Mouse (Mus musculus): ENCODE data around the gene Mpzl1. TPM values are rescaled to one million over a fixed set of nuclear protein-coding genes. Genes with fewer than 3 reads are reported as not detected.

Mpzl1 gene
- polyA plus RNA-seq, 1 experiment from 2014 or later, result 129 TPM

DNA sequence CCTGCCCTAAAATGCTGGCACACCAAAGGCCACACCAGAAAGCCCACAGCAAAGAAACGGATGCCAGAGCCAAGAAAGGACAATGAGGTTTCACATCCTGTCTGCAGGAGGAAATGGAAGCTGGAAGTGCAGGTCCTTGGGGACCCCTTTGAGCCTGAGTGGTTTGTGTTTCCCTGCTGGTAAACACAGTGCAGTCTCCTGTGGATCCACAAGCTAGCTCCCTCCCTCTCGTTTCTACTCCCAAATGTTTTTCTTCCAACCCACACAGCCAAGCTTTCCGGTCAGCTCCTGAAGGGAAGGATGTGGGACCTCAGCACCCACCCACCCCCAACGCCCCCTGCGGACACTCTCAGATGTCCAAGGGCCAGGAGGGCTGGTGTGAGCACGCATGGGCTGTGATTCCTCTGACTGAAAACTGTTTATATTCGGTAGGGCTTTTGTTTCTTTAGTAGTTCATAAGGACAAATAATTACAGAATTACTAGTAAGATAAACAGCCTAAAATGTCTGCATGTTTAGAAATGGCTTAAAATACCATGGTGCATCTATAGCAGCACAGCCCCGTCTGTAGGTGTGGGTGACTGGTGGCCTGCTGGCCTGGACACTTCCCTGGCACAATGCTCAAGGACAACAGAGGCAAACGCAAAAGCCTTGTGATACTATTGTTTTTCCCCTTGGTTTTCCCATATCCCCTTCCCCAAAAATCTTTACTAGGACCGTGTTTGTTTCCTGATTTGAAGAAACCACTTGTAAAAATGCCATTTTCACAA, 44.9 kb downstream of the Mpzl1 start:
- ATAC-seq (replicated peaks; ENCODE audit: insufficient number of reproducible peaks, low FRiP score, low TSS enrichment), result peak; percentile 37; the same call in 1 of the 2 replicates
- no peak overlapping the region for H3K4me3 ChIP-seq (ENCODE audit: low read depth, low read length)
- H3K4me2 ChIP-seq, result no peak overlapping the region
- H3K4me1 ChIP-seq (ENCODE audit: control insufficient read depth, insufficient read depth, low read length), result peaks cover 41% of the 10 kb centered on the region
- H3K9me3 ChIP-seq (replicated peaks; ENCODE audit: control insufficient read depth, low read length), result no peaks in the 10 kb centered on the region
- H3K9ac ChIP-seq (ENCODE audit: low read depth, low read length), result no peak overlapping the region
- no peaks in the 10 kb centered on the region for H3K27me3 ChIP-seq (ENCODE audit: control insufficient read depth, insufficient read depth, low read length)
- H3K36me3 ChIP-seq (ENCODE audit: control insufficient read depth, insufficient read depth, low read length), result no peaks in the 10 kb centered on the region
- 32% methylated on average over 10 of the region's 10 CpGs for WGBS (ENCODE audit: insufficient replicate concordance)
- H3K27ac ChIP-seq (ENCODE audit: low read depth, low read length), result peak overlapping the region; percentile 73

GRCm38 (mm10) chr1:165587845-165588244, 46.5 kb downstream of the Mpzl1 start:
- H3K27ac ChIP-seq (ENCODE audit: low read depth, low read length), result peak overlapping the region; percentile 42; the same call in 1 of the 2 replicates
- H3K27me3 ChIP-seq (ENCODE audit: control insufficient read depth, insufficient read depth, low read length), result no peaks in the 10 kb centered on the region
- no peak overlapping the region for H3K4me3 ChIP-seq (ENCODE audit: low read depth, low read length)
- H3K9me3 ChIP-seq (replicated peaks; ENCODE audit: control insufficient read depth, low read length), result no peaks in the 10 kb centered on the region
- peaks cover 39% of the 10 kb centered on the region for H3K4me1 ChIP-seq (ENCODE audit: control insufficient read depth, insufficient read depth, low read length)
- H3K4me2 ChIP-seq, result no peak overlapping the region
- WGBS (ENCODE audit: insufficient replicate concordance), result 29% methylated on average over 8 of the region's 8 CpGs
- no peak for ATAC-seq (replicated peaks; ENCODE audit: insufficient number of reproducible peaks, low FRiP score, low TSS enrichment)
- H3K9ac ChIP-seq (ENCODE audit: low read depth, low read length), result no peak overlapping the region
- H3K36me3 ChIP-seq (ENCODE audit: control insufficient read depth, insufficient read depth, low read length), result no peaks in the 10 kb centered on the region

GRCm38 (mm10) chr1:165586366-165586765, 48.0 kb downstream of the Mpzl1 start:
- no peak overlapping the region for H3K4me2 ChIP-seq
- H3K9ac ChIP-seq (ENCODE audit: low read depth, low read length), result no peak overlapping the region
- no peaks in the 10 kb centered on the region for H3K36me3 ChIP-seq (ENCODE audit: control insufficient read depth, insufficient read depth, low read length)
- no peak for ATAC-seq (replicated peaks; ENCODE audit: insufficient number of reproducible peaks, low FRiP score, low TSS enrichment)
- 68% methylated on average over 1 of the region's 1 CpGs for WGBS (ENCODE audit: insufficient replicate concordance)
- H3K27me3 ChIP-seq (ENCODE audit: control insufficient read depth, insufficient read depth, low read length), result no peaks in the 10 kb centered on the region
- H3K9me3 ChIP-seq (replicated peaks; ENCODE audit: control insufficient read depth, low read length), result no peaks in the 10 kb centered on the region
- H3K4me1 ChIP-seq (ENCODE audit: control insufficient read depth, insufficient read depth, low read length), result peaks cover 29% of the 10 kb centered on the region
- H3K27ac ChIP-seq (ENCODE audit: low read depth, low read length), result no peak overlapping the region
- H3K4me3 ChIP-seq (ENCODE audit: low read depth, low read length), result no peak overlapping the region

DNA sequence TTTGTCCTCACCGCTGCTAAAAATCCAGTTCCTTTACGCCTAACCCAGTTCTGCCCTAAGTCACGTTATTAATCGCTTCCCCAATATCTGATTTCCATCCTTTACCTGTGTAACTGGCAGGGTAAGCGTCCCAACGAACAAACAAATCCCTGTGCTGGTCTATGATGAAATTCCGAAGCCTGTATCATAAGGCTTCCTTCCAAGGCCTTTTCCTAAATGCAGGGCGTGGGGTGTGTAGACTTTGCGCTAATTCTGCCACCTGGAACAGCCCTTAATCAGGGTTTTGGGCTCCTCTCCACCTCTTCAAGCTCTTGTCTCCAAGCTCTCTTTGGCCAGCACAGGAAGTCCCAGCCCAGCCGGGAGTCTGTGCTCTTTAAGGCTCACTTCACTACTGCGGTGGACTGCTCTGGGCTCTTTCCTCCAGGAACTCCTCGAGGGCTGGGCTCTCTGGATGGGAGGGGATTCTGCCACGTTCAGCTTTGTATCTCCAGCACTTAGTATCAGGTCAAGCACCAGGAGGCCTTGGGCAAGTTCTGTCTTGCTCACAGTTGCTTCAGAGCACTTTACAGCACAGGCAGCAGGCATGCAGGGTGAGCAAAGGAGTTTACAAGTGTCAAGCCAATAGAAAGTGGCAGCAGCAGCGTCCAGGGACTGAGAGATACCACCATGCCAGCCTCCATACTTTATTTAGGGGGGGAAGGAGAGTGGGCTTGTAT, 48.8 kb downstream of the Mpzl1 start:
- no peak overlapping the region for H3K4me3 ChIP-seq (ENCODE audit: low read depth, low read length)
- H3K36me3 ChIP-seq (ENCODE audit: control insufficient read depth, insufficient read depth, low read length), result no peaks in the 10 kb centered on the region
- H3K9ac ChIP-seq (ENCODE audit: low read depth, low read length), result no peak overlapping the region
- peak overlapping the region; percentile 22; the same call in 1 of the 2 replicates for H3K4me2 ChIP-seq
- peak overlapping the region; percentile 73 for H3K27ac ChIP-seq (ENCODE audit: low read depth, low read length)
- H3K27me3 ChIP-seq (ENCODE audit: control insufficient read depth, insufficient read depth, low read length), result no peaks in the 10 kb centered on the region
- 51% methylated on average over 14 of the region's 14 CpGs for WGBS (ENCODE audit: insufficient replicate concordance)
- peaks cover 22% of the 10 kb centered on the region for H3K4me1 ChIP-seq (ENCODE audit: control insufficient read depth, insufficient read depth, low read length)
- no peak for ATAC-seq (replicated peaks; ENCODE audit: insufficient number of reproducible peaks, low FRiP score, low TSS enrichment)
- no peaks in the 10 kb centered on the region for H3K9me3 ChIP-seq (replicated peaks; ENCODE audit: control insufficient read depth, low read length)

GRCm38 (mm10) chr1:165583529-165584184, 50.7 kb downstream of the Mpzl1 start:
- H3K9me3 ChIP-seq (replicated peaks; ENCODE audit: control insufficient read depth, low read length), result no peaks in the 10 kb centered on the region
- H3K4me2 ChIP-seq, result no peak overlapping the region
- no peak overlapping the region for H3K9ac ChIP-seq (ENCODE audit: low read depth, low read length)
- peaks cover 10% of the 10 kb centered on the region for H3K4me1 ChIP-seq (ENCODE audit: control insufficient read depth, insufficient read depth, low read length)
- peak; percentile 60; the same call in 1 of the 2 replicates for ATAC-seq (replicated peaks; ENCODE audit: insufficient number of reproducible peaks, low FRiP score, low TSS enrichment)
- WGBS (ENCODE audit: insufficient replicate concordance), result 30% methylated on average over 12 of the region's 12 CpGs
- no peaks in the 10 kb centered on the region for H3K27me3 ChIP-seq (ENCODE audit: control insufficient read depth, insufficient read depth, low read length)
- no peak overlapping the region for H3K4me3 ChIP-seq (ENCODE audit: low read depth, low read length)
- no peak overlapping the region for H3K27ac ChIP-seq (ENCODE audit: low read depth, low read length)
- no peaks in the 10 kb centered on the region for H3K36me3 ChIP-seq (ENCODE audit: control insufficient read depth, insufficient read depth, low read length)

DNA sequence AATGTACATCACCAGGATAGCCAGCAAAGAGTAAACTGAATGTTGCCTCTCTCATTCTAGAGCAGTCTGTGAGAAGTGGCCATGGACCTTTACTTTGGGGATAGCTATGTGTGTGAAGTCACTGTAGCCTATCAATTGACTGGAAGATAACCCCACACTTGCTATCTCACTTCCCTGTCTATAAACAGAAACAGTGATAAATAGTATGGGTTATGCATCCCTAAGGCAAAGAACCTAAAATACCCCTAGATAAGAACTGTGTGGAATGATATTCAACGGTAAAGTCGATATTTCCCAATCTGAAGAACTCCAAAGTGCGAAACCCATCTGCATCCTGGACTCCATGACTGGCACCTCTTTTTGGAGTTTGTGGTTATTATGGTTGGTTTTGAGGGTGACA, 53.1 kb downstream of the Mpzl1 start:
- no peak overlapping the region for H3K4me2 ChIP-seq
- WGBS (ENCODE audit: insufficient replicate concordance), result 49% methylated on average over 3 of the region's 3 CpGs

GRCm38 (mm10) chr1:165579332-165579731, 55.0 kb downstream of the Mpzl1 start:
- no peaks in the 10 kb centered on the region for H3K36me3 ChIP-seq (ENCODE audit: control insufficient read depth, insufficient read depth, low read length)
- H3K4me1 ChIP-seq (ENCODE audit: control insufficient read depth, insufficient read depth, low read length), result 0 out of 2 replicates have a peak, but pooled peaks cover 3% of the 10 kb centered on the region
- H3K27me3 ChIP-seq (ENCODE audit: control insufficient read depth, insufficient read depth, low read length), result no peaks in the 10 kb centered on the region
- no peaks in the 10 kb centered on the region for H3K9me3 ChIP-seq (replicated peaks; ENCODE audit: control insufficient read depth, low read length)
- no peak overlapping the region for H3K4me3 ChIP-seq (ENCODE audit: low read depth, low read length)
- 45% methylated on average over 5 of the region's 5 CpGs for WGBS (ENCODE audit: insufficient replicate concordance)
- H3K4me2 ChIP-seq, result no peak overlapping the region
- no peak for ATAC-seq (replicated peaks; ENCODE audit: insufficient number of reproducible peaks, low FRiP score, low TSS enrichment)
- no peak overlapping the region for H3K27ac ChIP-seq (ENCODE audit: low read depth, low read length)
- H3K9ac ChIP-seq (ENCODE audit: low read depth, low read length), result no peak overlapping the region

More for the DNA sequence above, 53.1 kb downstream of the Mpzl1 start:
- Histone ChIP-seq H3K4me1 (ENCODE audit: control insufficient read depth, insufficient read depth, low read length) (0 out of 2 replicates have a peak, but pooled peaks cover 3% of the 10 kb centered on the region), H3K36me3 (ENCODE audit: control insufficient read depth, insufficient read depth, low read length) (no peaks in the 10 kb centered on the region), H3K27ac (ENCODE audit: low read depth, low read length) (no peak overlapping the region), H3K27me3 (ENCODE audit: control insufficient read depth, insufficient read depth, low read length) (no peaks in the 10 kb centered on the region), H3K9ac (ENCODE audit: low read depth, low read length) (no peak overlapping the region), H3K9me3 (replicated peaks; ENCODE audit: control insufficient read depth, low read length) (no peaks in the 10 kb centered on the region), H3K4me3 (ENCODE audit: low read depth, low read length) (no peak overlapping the region)
- no peak for ATAC-seq (replicated peaks; ENCODE audit: insufficient number of reproducible peaks, low FRiP score, low TSS enrichment)

GRCm38 (mm10) chr1:165576459-165577112, 57.8 kb downstream of the Mpzl1 start:
- Histone ChIP-seq H3K4me1 (ENCODE audit: control insufficient read depth, insufficient read depth, low read length) (0 out of 2 replicates have a peak, but pooled peaks cover 3% of the 10 kb centered on the region), H3K27ac (ENCODE audit: low read depth, low read length) (no peak overlapping the region), H3K9ac (ENCODE audit: low read depth, low read length) (no peak overlapping the region), H3K4me3 (ENCODE audit: low read depth, low read length) (no peak overlapping the region), H3K9me3 (replicated peaks; ENCODE audit: control insufficient read depth, low read length) (no peaks in the 10 kb centered on the region), H3K4me2 (no peak overlapping the region), H3K27me3 (ENCODE audit: control insufficient read depth, insufficient read depth, low read length) (no peaks in the 10 kb centered on the region), H3K36me3 (ENCODE audit: control insufficient read depth, insufficient read depth, low read length) (no peaks in the 10 kb centered on the region)
- 68% methylated on average over 9 of the region's 9 CpGs for WGBS (ENCODE audit: insufficient replicate concordance)
- ATAC-seq (replicated peaks; ENCODE audit: insufficient number of reproducible peaks, low FRiP score, low TSS enrichment), result no peak
